Mouse (Mus musculus) MEL (cell line): ENCODE measurements around the gene Celsr1.

ENCODE experiments used
- CTCF ChIP-seq, 3 experiments: IDR thresholded peaks in 2 of 3; conservative IDR thresholded peaks in 1 of 3; 2 replicates each; pipeline ENCODE4 v1.5.1; 2011 to 2012; ENCODE audit warnings: low read length in 3 of 3, low read depth in 2 of 3, mild to moderate bottlenecking in 2 of 3, improper control_type of control experiment in 1 of 3, inconsistent platforms in 1 of 3, mixed read lengths in 1 of 3, moderate library complexity in 1 of 3; ENCODE audit not compliant: control insufficient read depth in 1 of 3, insufficient read depth in 1 of 3, poor library complexity in 1 of 3, severe bottlenecking in 1 of 3
- E2F4 ChIP-seq: IDR thresholded peaks from 2 replicates; pipeline ENCODE4 v1.6.1; 2011; ENCODE audit warnings: low read depth, low read length, improper control_type of control experiment, borderline replicate concordance
- EP300 ChIP-seq, 2 experiments: IDR thresholded peaks; 2 replicates each; pipeline ENCODE4 v1.6.1; 2011; ENCODE audit warnings: improper control_type of control experiment in 2 of 2, low read length in 2 of 2, low read depth in 1 of 2, mild to moderate bottlenecking in 1 of 2
- GATA1 ChIP-seq: IDR thresholded peaks from 2 replicates; pipeline ENCODE4 v1.6.1; 2011; ENCODE audit warnings: low read depth, low read length, improper control_type of control experiment
- SIN3A ChIP-seq: IDR thresholded peaks from 2 replicates; pipeline ENCODE4 v1.6.1; 2012; ENCODE audit warnings: low read length, improper control_type of control experiment, inconsistent platforms
- SMC3 ChIP-seq: IDR thresholded peaks from 2 replicates; pipeline ENCODE4 v1.6.1; 2011; ENCODE audit warnings: low read depth, low read length, improper control_type of control experiment
- TBP ChIP-seq: IDR thresholded peaks from 2 replicates; pipeline ENCODE4 v1.8.0; 2011; ENCODE audit warnings: low read depth, low read length, improper control_type of control experiment
- TCF12 ChIP-seq: IDR thresholded peaks from 2 replicates; pipeline ENCODE4 v1.6.1; 2014; ENCODE audit warnings: low read depth, mild to moderate bottlenecking, inconsistent platforms, low read length, improper control_type of control experiment, moderate library complexity
- ZC3H11A ChIP-seq: IDR thresholded peaks from 2 replicates; pipeline ENCODE4 v1.6.1; 2012; ENCODE audit warnings: low read depth, mild to moderate bottlenecking, inconsistent platforms, low read length, improper control_type of control experiment
- ZKSCAN1 ChIP-seq: IDR thresholded peaks from 2 replicates; pipeline ENCODE4 v1.6.1; 2012; ENCODE audit warnings: low read depth, mild to moderate bottlenecking, inconsistent platforms, low read length, improper control_type of control experiment, moderate library complexity
- ZMIZ1 ChIP-seq: IDR thresholded peaks from 2 replicates; pipeline ENCODE4 v1.6.1; 2012; ENCODE audit warnings: low read depth, mild to moderate bottlenecking, inconsistent platforms, low read length, improper control_type of control experiment, moderate library complexity

- TF ChIP-seq ZKSCAN1, result no peak
- no peak for TF ChIP-seq CTCF (IDR thresholded peaks at IDR 0.05 in 2 of 3, conservative IDR thresholded peaks at IDR 0.05 in 1 of 3; ENCODE audit: control insufficient read depth in 1 of 3, insufficient read depth in 1 of 3, low read depth in 2 of 3, low read length in 3 of 3, poor library complexity in 1 of 3, severe bottlenecking in 1 of 3)
- no peak for TF ChIP-seq ZC3H11A
- TF ChIP-seq TBP, result no peak
- TF ChIP-seq SIN3A, result no peak
- TF ChIP-seq GATA1, result no peak
- no peak for TF ChIP-seq SMC3
- TF ChIP-seq TCF12, result no peak
- no peak for TF ChIP-seq ZMIZ1
- TF ChIP-seq E2F4, result no peak
- no peak for TF ChIP-seq EP300 (IDR thresholded peaks at IDR 0.05; ENCODE audit: low read depth in 1 of 2, low read length in 2 of 2)
These were observed 2.3 kb upstream of the Celsr1 start for GRCm38 (mm10) chr15:86035913-86036312.
